Mouse (Mus musculus): ENCODE data around the gene Llgl2. TPM values are rescaled to one million over a fixed set of nuclear protein-coding genes. Genes with fewer than 3 reads are reported as not detected.

Llgl2 gene
- polyA plus RNA-seq, 1 experiment: 3.2 TPM

- no peak within 1 kb of the TSS for H3K27ac ChIP-seq (ENCODE audit: insufficient read depth, low read length)
- TF ChIP-seq CTCF (IDR thresholded peaks at IDR 0.05; ENCODE audit: extremely low read depth, insufficient read depth, low read length) (no peak), POLR2A (IDR thresholded peaks at IDR 0.05; ENCODE audit: extremely low read depth, insufficient read depth, low read length) (peak; percentile 49; the same call in 1 of the 2 replicates)
- H3K4me1 ChIP-seq (ENCODE audit: control insufficient read depth, insufficient read depth, low read length): peaks cover 4% of the 10 kb centered on the region; the same call in 1 of the 2 replicates
- H3K4me3 ChIP-seq (ENCODE audit: insufficient read depth, low read length): peak within 1 kb of the TSS; percentile 52
These were observed 9.0 kb upstream of the Llgl2 start, which contains the start of gene Tsen54 for GRCm38 (mm10) chr11:115814605-115815450. Gene Tsen54, plus strand, starts transcription at chr11:115814724.

- no peak for TF ChIP-seq POLR2A (IDR thresholded peaks at IDR 0.05; ENCODE audit: extremely low read depth, insufficient read depth, low read length)
- TF ChIP-seq CTCF (IDR thresholded peaks at IDR 0.05; ENCODE audit: extremely low read depth, insufficient read depth, low read length): no peak
- peaks cover 4% of the 10 kb centered on the region; the same call in 1 of the 2 replicates for H3K4me1 ChIP-seq (ENCODE audit: control insufficient read depth, insufficient read depth, low read length)
- no peak overlapping the region for H3K4me3 ChIP-seq (ENCODE audit: insufficient read depth, low read length)
- H3K27ac ChIP-seq (ENCODE audit: insufficient read depth, low read length): no peak overlapping the region
These were observed 6.5 kb upstream of the Llgl2 start for GRCm38 (mm10) chr11:115817331-115817730.

- no peak for TF ChIP-seq POLR2A (IDR thresholded peaks at IDR 0.05; ENCODE audit: extremely low read depth, insufficient read depth, low read length)
- TF ChIP-seq CTCF (IDR thresholded peaks at IDR 0.05; ENCODE audit: extremely low read depth, insufficient read depth, low read length): no peak
- no peak overlapping the region for H3K4me3 ChIP-seq (ENCODE audit: insufficient read depth, low read length)
- H3K27ac ChIP-seq (ENCODE audit: insufficient read depth, low read length): no peak overlapping the region
- H3K4me1 ChIP-seq (ENCODE audit: control insufficient read depth, insufficient read depth, low read length): peaks cover 4% of the 10 kb centered on the region; the same call in 1 of the 2 replicates
These were observed 3.8 kb upstream of the Llgl2 start for GRCm38 (mm10) chr11:115819915-115820623.

- Histone ChIP-seq H3K27ac (ENCODE audit: insufficient read depth, low read length) (no peak overlapping the region), H3K4me3 (ENCODE audit: insufficient read depth, low read length) (no peak overlapping the region), H3K4me1 (ENCODE audit: control insufficient read depth, insufficient read depth, low read length) (no peaks in the 10 kb centered on the region)
- no peak for TF ChIP-seq CTCF (IDR thresholded peaks at IDR 0.05; ENCODE audit: extremely low read depth, insufficient read depth, low read length)
- TF ChIP-seq POLR2A (IDR thresholded peaks at IDR 0.05; ENCODE audit: extremely low read depth, insufficient read depth, low read length): no peak
These were observed 2.8 kb upstream of the Llgl2 start for GRCm38 (mm10) chr11:115821001-115821400.

- Histone ChIP-seq H3K4me1 (ENCODE audit: control insufficient read depth, insufficient read depth, low read length) (no peaks in the 10 kb centered on the region), H3K27ac (ENCODE audit: insufficient read depth, low read length) (no peak overlapping the region), H3K4me3 (ENCODE audit: insufficient read depth, low read length) (no peak overlapping the region; the same call in 1 of the 2 replicates)
- TF ChIP-seq POLR2A (IDR thresholded peaks at IDR 0.05; ENCODE audit: extremely low read depth, insufficient read depth, low read length) (no peak), CTCF (IDR thresholded peaks at IDR 0.05; ENCODE audit: extremely low read depth, insufficient read depth, low read length) (no peak)
These were observed 964 bp downstream of the Llgl2 start for GRCm38 (mm10) chr11:115824813-115825212.

- Histone ChIP-seq H3K27ac (ENCODE audit: insufficient read depth, low read length) (no peak overlapping the region), H3K4me3 (ENCODE audit: insufficient read depth, low read length) (no peak overlapping the region), H3K4me1 (ENCODE audit: control insufficient read depth, insufficient read depth, low read length) (no peaks in the 10 kb centered on the region)
- TF ChIP-seq POLR2A (IDR thresholded peaks at IDR 0.05; ENCODE audit: extremely low read depth, insufficient read depth, low read length) (no peak), CTCF (IDR thresholded peaks at IDR 0.05; ENCODE audit: extremely low read depth, insufficient read depth, low read length) (no peak)
These were observed 2.6 kb downstream of the Llgl2 start for GRCm38 (mm10) chr11:115826487-115826886.

- TF ChIP-seq CTCF (IDR thresholded peaks at IDR 0.05; ENCODE audit: extremely low read depth, insufficient read depth, low read length) (no peak), POLR2A (IDR thresholded peaks at IDR 0.05; ENCODE audit: extremely low read depth, insufficient read depth, low read length) (no peak)
- H3K4me1 ChIP-seq (ENCODE audit: control insufficient read depth, insufficient read depth, low read length): no peaks in the 10 kb centered on the region
- H3K4me3 ChIP-seq (ENCODE audit: insufficient read depth, low read length): no peak overlapping the region
- no peak overlapping the region for H3K27ac ChIP-seq (ENCODE audit: insufficient read depth, low read length)
These were observed 3.8 kb downstream of the Llgl2 start for GRCm38 (mm10) chr11:115827624-115828023.

- Histone ChIP-seq H3K4me1 (ENCODE audit: control insufficient read depth, insufficient read depth, low read length) (no peaks in the 10 kb centered on the region), H3K27ac (ENCODE audit: insufficient read depth, low read length) (no peak overlapping the region), H3K4me3 (ENCODE audit: insufficient read depth, low read length) (no peak overlapping the region)
- TF ChIP-seq POLR2A (IDR thresholded peaks at IDR 0.05; ENCODE audit: extremely low read depth, insufficient read depth, low read length) (no peak), CTCF (IDR thresholded peaks at IDR 0.05; ENCODE audit: extremely low read depth, insufficient read depth, low read length) (no peak)
These were observed 5.2 kb downstream of the Llgl2 start for GRCm38 (mm10) chr11:115829036-115829435.

GRCm38 (mm10) chr11:115830550-115831325 lies 6.9 kb downstream of the Llgl2 start:
- TF ChIP-seq POLR2A (IDR thresholded peaks at IDR 0.05; ENCODE audit: extremely low read depth, insufficient read depth, low read length) (no peak), CTCF (IDR thresholded peaks at IDR 0.05; ENCODE audit: extremely low read depth, insufficient read depth, low read length) (no peak)
- Histone ChIP-seq H3K27ac (ENCODE audit: insufficient read depth, low read length) (no peak overlapping the region), H3K4me1 (ENCODE audit: control insufficient read depth, insufficient read depth, low read length) (no peaks in the 10 kb centered on the region), H3K4me3 (ENCODE audit: insufficient read depth, low read length) (no peak overlapping the region)

All from cortical plate, adult 2 months (tissue).